Mouse (Mus musculus) duodenum, adult 2 months (tissue): Measurements from ENCODE around the gene Sprr2k. TPM values are rescaled to one million over a fixed set of nuclear protein-coding genes. Genes with fewer than 3 reads are reported as not detected.

Experiments
- polyA plus RNA-seq: library from polyadenylated mRNA; depleted of rRNA; stranded (reverse); fragments of >200 nt; gene quantifications from 2 replicates; pipeline ENCODE4 v1.2.3, GENCODE M21; 2012; ENCODE audit warnings: low replicate concordance; rRNA removed

Sprr2k gene
- not detected in 2 replicates for polyA plus RNA-seq

DNA sequence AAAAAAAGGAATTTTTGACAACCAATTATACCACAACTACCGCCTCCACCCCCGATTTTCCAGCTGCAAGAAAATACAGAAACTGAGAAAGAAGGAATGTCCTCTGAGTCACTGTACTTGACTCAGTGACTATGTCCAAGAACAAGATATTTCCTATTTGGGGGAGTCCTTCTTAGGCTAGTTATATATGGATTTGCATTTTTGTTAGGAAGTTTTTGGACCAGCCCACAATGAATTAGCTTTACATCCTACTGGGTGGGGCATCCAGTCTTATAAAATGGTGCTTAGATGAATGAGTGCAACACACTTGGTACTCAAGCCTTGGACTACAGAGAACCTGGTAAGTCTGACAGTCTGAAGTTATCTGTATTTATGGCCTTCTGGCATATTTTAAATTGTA is at the start of gene Sprr2k:
TSS of gene Sprr2k (plus strand) at position 301 of the 400 bp plus-strand sequence.

DNA sequence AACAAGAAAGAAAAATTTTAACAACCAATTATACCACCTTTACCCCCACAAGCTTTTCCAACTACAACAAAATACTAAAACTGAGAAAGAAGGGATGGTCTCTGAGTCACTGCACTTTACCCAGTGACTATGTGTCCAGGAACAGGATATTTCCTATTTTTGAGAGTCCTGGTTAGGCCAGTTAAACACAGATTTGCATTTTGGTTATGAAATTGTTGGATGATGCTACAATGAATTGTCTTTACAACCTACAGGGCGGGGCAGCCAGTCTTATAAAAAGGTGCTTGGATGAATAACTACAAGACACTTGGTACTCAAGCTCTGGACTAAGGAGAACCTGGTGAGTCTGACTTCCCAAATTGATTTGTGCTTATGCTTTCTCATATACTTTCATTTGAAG is 47.0 kb upstream of the Sprr2k start, which contains the start of gene Sprr2h:
TSS of gene Sprr2h (plus strand) at position 301 of the 400 bp plus-strand sequence.

GRCm38 (mm10) chr3:92407691-92408090 is 24.7 kb upstream of the Sprr2k start, which contains the start of gene Sprr2i:
TSS of gene Sprr2i (plus strand) at chr3:92407991.

GRCm38 (mm10) chr3:92417782-92418181 is 14.6 kb upstream of the Sprr2k start, which contains the start of gene Sprr2j-ps:
TSS of gene Sprr2j-ps (plus strand) at chr3:92418082.

GRCm38 (mm10) chr3:92429323-92429722 is 3.1 kb upstream of the Sprr2k start, which contains the start of gene Gm9774:
TSS of gene Gm9774 (minus strand) at chr3:92429423.

GRCm38 (mm10) chr3:92438689-92439088 is 6.3 kb downstream of the Sprr2k start, which contains the start of gene Sprr1b:
TSS of gene Sprr1b (minus strand) at chr3:92438789.

DNA sequence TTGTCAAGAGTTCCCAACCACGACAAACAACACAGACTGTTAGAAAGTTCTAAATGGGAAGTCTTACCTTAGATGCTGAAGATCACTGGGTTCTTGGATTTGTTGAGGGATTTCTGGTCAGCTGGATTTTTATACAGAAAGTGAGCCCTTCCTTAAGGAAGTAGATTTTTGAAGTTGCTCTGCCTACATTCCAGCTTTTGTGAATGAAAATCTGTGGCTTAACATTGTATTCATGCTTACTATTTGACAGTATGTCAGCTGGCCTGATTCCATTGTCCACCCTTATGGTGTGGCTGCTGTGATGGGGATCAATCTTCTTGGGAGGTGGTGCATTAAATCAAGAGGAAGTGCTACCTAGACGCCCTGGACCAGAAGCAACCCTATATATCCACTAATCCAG is 26.2 kb downstream of the Sprr2k start, which contains the start of gene Sprr3:
TSS of gene Sprr3 (minus strand) at position 101 of the 400 bp plus-strand sequence.

Other genes starting within 250 kb of the Sprr2k start
- gene Sprr2a1, start 216.8 kb upstream of the Sprr2k start, polyA plus RNA-seq, result 34.0 and 52.2 TPM in 2 replicates
- 17,497 and 20,971 TPM in 2 replicates for gene Sprr2a2, start 216.7 kb upstream of the Sprr2k start, polyA plus RNA-seq
- 128 and 424 TPM in 2 replicates for gene Sprr2a3, start 147.2 kb upstream of the Sprr2k start, polyA plus RNA-seq
- gene Sprr2b, start 116.0 kb upstream of the Sprr2k start, polyA plus RNA-seq, result not detected in 2 replicates
- gene Sprr2d, start 93.4 kb upstream of the Sprr2k start, polyA plus RNA-seq, result not detected in 2 replicates
- not detected in 2 replicates for gene Sprr2e, start 80.4 kb upstream of the Sprr2k start, polyA plus RNA-seq
- not detected in 2 replicates for gene Sprr2f, start 67.4 kb upstream of the Sprr2k start, polyA plus RNA-seq
- gene Sprr2h, start 46.9 kb upstream of the Sprr2k start, polyA plus RNA-seq, result not detected in 2 replicates
- not detected in 2 replicates for gene Sprr2i, start 24.6 kb upstream of the Sprr2k start, polyA plus RNA-seq
- gene Sprr2j-ps, start 14.5 kb upstream of the Sprr2k start, polyA plus RNA-seq, result not detected in 2 replicates
- gene Gm9774, start 3.2 kb upstream of the Sprr2k start, polyA plus RNA-seq, result 10.1 and 10.8 TPM in 2 replicates
- gene Sprr1b, start 6.2 kb downstream of the Sprr2k start, polyA plus RNA-seq, result not detected in 2 replicates
- 0.33 TPM in 1 of 2 replicates, not detected in the other for gene Sprr3, start 26.1 kb downstream of the Sprr2k start, polyA plus RNA-seq
- gene Sprr1a, start 53.3 kb downstream of the Sprr2k start, polyA plus RNA-seq, result 12.2 and 29.6 TPM in 2 replicates
- not detected in 2 replicates for gene Sprr4, start 67.9 kb downstream of the Sprr2k start, polyA plus RNA-seq
- not detected in 2 replicates for gene 2310046K23Rik, start 101.9 kb downstream of the Sprr2k start, polyA plus RNA-seq
- gene Ivl, start 141.2 kb downstream of the Sprr2k start, polyA plus RNA-seq, result not detected in 2 replicates
- 0.26 TPM in 1 of 2 replicates, not detected in the other for gene Smcp, start 156.4 kb downstream of the Sprr2k start, polyA plus RNA-seq
- gene 2210017I01Rik, start 174.9 kb downstream of the Sprr2k start, polyA plus RNA-seq, result not detected in 2 replicates
- gene Lce6a, start 189.1 kb downstream of the Sprr2k start, polyA plus RNA-seq, result not detected in 2 replicates
- gene Lce1a1, start 215.7 kb downstream of the Sprr2k start, polyA plus RNA-seq, result not detected in 2 replicates
- 0.19 TPM in 1 of 2 replicates, not detected in the other for gene Lce1b, start 224.3 kb downstream of the Sprr2k start, polyA plus RNA-seq
- not detected in 2 replicates for gene Lce1a2, start 237.7 kb downstream of the Sprr2k start, polyA plus RNA-seq
- 0.27 TPM in 1 of 2 replicates, not detected in the other for gene Lce1c, start 246.7 kb downstream of the Sprr2k start, polyA plus RNA-seq